9 mouse cellular contexts compared by ENCODE assay signal in genomic region chr4:148083176-148083899, GRCm38 (mm10). TPM values are rescaled to one million over a fixed set of nuclear protein-coding genes. Genes with fewer than 3 reads are reported as not detected.
DNase-seq lines count a peak whose midpoint lies in the region; ATAC-seq lines count a peak whose summit lies in the region.
"Had no signal": no experiment of that assay in that cellular context is flagged by ENCODE, and none has a peak within 500 bp of the region (broad histone marks: within the 10 kb centered on the region; RNA-seq: fewer than 3 reads in every experiment).

No protein-coding gene starts in this region.

- WGBS in liver, embryonic 15.5 days (ENCODE audit: insufficient replicate concordance): 21% methylated on average over 21 of the region's 21 CpGs

- peaks cover 17% of the 10 kb centered on the region for H3K36me3 ChIP-seq in liver, embryonic 15.5 days (replicated peaks)

- H3K4me2 ChIP-seq in liver, embryonic 15.5 days: peak overlapping the region; percentile 48

- no peaks in the 10 kb centered on the region for H3K9me3 ChIP-seq in liver, embryonic 15.5 days (replicated peaks)

- peaks cover 63% of the 10 kb centered on the region for H3K4me1 ChIP-seq in liver, embryonic 15.5 days (replicated peaks)

- peak overlapping the region; percentile 57 for H3K27ac ChIP-seq in liver, embryonic 15.5 days (replicated peaks)
- H3K27ac ChIP-seq: macrophage had no signal

- ATAC-seq in liver, embryonic 15.5 days (ENCODE audit: insufficient read depth): no peak
- no peak for ATAC-seq in inflammation-experienced regulatory T-cells, adult 6 months

- H3K27me3 ChIP-seq in liver, embryonic 15.5 days: no peaks in the 10 kb centered on the region

- DNase-seq in testis, postnatal 10 days (ENCODE audit: low spot score): peak; percentile 49
- no peak for DNase-seq in testis, postnatal 14 days (ENCODE audit: low spot score)
- peak; percentile 64 for DNase-seq in heart, postnatal 10 days
- DNase-seq in thymus, postnatal 25 days: peak; percentile 70
- DNase-seq in urinary bladder, postnatal 14 days (ENCODE audit: low spot score): no peak
- DNase-seq in right cerebral cortex, postnatal 10 days (ENCODE audit: low spot score in 2 of 2): no peak

- no peak overlapping the region for H3K9ac ChIP-seq in liver, embryonic 15.5 days

- H3K4me3 ChIP-seq in liver, embryonic 15.5 days (replicated peaks): no peak overlapping the region

- intact Hi-C loops in heart, postnatal 10 days (cut with DNase I): no loop called here

RNA-seq across cellular contexts. Expression of gene Agtrap, which starts 4.5 kb away (rescaled TPM):
- total RNA-seq in heart, postnatal 10 days (2021): 10 to 100 TPM; 33.6 to 37.0 TPM
- polyA plus RNA-seq in liver, embryonic 15.5 days (2015; fragmentation: Nextera tagmentation; extraction: Ambion mirVana): 10.0 and 11.0 TPM in 2 replicates
- 10 to 100 TPM; 13.3 to 21.5 (median 14.3) TPM for polyA plus RNA-seq in inflammation-experienced regulatory T-cells, adult 6 months (2017; shearing (Covaris generic))

RNA-seq across cellular contexts. Expression of gene Mthfr, which starts 44.5 kb away (rescaled TPM):
- total RNA-seq in heart, postnatal 10 days (2021): 10 to 100 TPM; 15.2 to 16.5 TPM
- 9.8 and 10.0 TPM in 2 replicates for polyA plus RNA-seq in liver, embryonic 15.5 days (2015; fragmentation: Nextera tagmentation; extraction: Ambion mirVana)
- polyA plus RNA-seq in inflammation-experienced regulatory T-cells, adult 6 months (2017; shearing (Covaris generic)): 10 to 100 TPM in 1 of 3 experiments, 1 to 10 TPM in 2; 9.2 to 12.0 (median 9.5) TPM

RNA-seq across cellular contexts. Expression of gene Clcn6, which starts 44.7 kb away (rescaled TPM):
- 10 to 100 TPM; 11.0 to 14.6 TPM for total RNA-seq in heart, postnatal 10 days (2021)
- polyA plus RNA-seq in liver, embryonic 15.5 days (2015; fragmentation: Nextera tagmentation; extraction: Ambion mirVana): 1.5 and 1.6 TPM in 2 replicates
- polyA plus RNA-seq in inflammation-experienced regulatory T-cells, adult 6 months (2017; shearing (Covaris generic)): 1 to 10 TPM; 3.8 to 7.0 (median 6.3) TPM

RNA-seq across cellular contexts. Expression of gene Mad2l2, which starts 46.8 kb away (rescaled TPM):
- 10 to 100 TPM; 12.5 to 15.1 TPM for total RNA-seq in heart, postnatal 10 days (2021)
- 12.9 and 13.2 TPM in 2 replicates for polyA plus RNA-seq in liver, embryonic 15.5 days (2015; fragmentation: Nextera tagmentation; extraction: Ambion mirVana)
- polyA plus RNA-seq in inflammation-experienced regulatory T-cells, adult 6 months (2017; shearing (Covaris generic)): 10 to 100 TPM; 36.3 to 49.1 (median 39.6) TPM

RNA-seq across cellular contexts. Expression of gene Draxin, which starts 47.2 kb away (rescaled TPM):
- total RNA-seq in heart, postnatal 10 days (2021): not detected
- 0.07 and 0.10 TPM in 2 replicates for polyA plus RNA-seq in liver, embryonic 15.5 days (2015; fragmentation: Nextera tagmentation; extraction: Ambion mirVana)
- not detected for polyA plus RNA-seq in inflammation-experienced regulatory T-cells, adult 6 months (2017; shearing (Covaris generic))
- polyA plus RNA-seq: macrophage had no signal

Comparison
In these comparisons a context has a peak if more than half of its experiments do, and no peak if none do; other contexts are left out.
1. DNase-seq: peak in testis, postnatal 10 days (single experiment), heart, postnatal 10 days (2 of 2) and thymus, postnatal 25 days (single experiment); none in testis, postnatal 14 days (single experiment), urinary bladder, postnatal 14 days (single experiment) and right cerebral cortex, postnatal 10 days (0 of 2).